Mouse (Mus musculus) bone marrow, adult 2 months (tissue): ENCODE results near the gene Lrba.

Experiments used
- CTCF ChIP-seq: fragments of 200-500 bp; IDR thresholded peaks from 2 replicates; pipeline ENCODE4 v1.5.1; 2011; ENCODE audit warnings: low read length, control low read depth; ENCODE audit not compliant: control insufficient read depth, insufficient read depth
- POLR2A ChIP-seq: fragments of 200-500 bp; IDR thresholded peaks from 2 replicates; pipeline ENCODE4 v1.6.1; 2011; ENCODE audit warnings: low read depth, mild to moderate bottlenecking, control low read depth, low read length, borderline replicate concordance; ENCODE audit not compliant: control insufficient read depth

- TF ChIP-seq CTCF (no peak), POLR2A (no peak)
These were observed 336.5 kb downstream of the Lrba start for GRCm38 (mm10) chr3:86561023-86561344.
